Mouse (Mus musculus) skeletal muscle tissue, postnatal 0 days (tissue): ENCODE data around the gene Nvl. TPM values are rescaled to one million over a fixed set of nuclear protein-coding genes. Genes with fewer than 3 reads are reported as not detected.

Experiments used
- polyA plus RNA-seq: library from polyadenylated mRNA; unstranded; fragments of >200 nt; fragmentation: Nextera tagmentation; extraction: Ambion mirVana; gene quantifications from 2 replicates; pipeline ENCODE4 v1.2.1, GENCODE M21; 2015

The Nvl gene
- polyA plus RNA-seq, result 9.9 TPM in 2 replicates

GRCm38 (mm10) chr1:181143950-181144836 is at the start of gene Nvl, which contains the start of gene Cnih4:
TSS of gene Nvl (minus strand) at chr1:181144204.
TSS of gene Cnih4 (plus strand) at chr1:181144693.

GRCm38 (mm10) chr1:181050937-181051336 is 93.1 kb downstream of the Nvl start, which contains the start of gene 9130409I23Rik:
TSS of gene 9130409I23Rik (plus strand) at chr1:181051237.

Other genes with a start within 250 kb of the Nvl start
- gene Pycr2, start 239.9 kb downstream of the Nvl start, polyA plus RNA-seq, result 41.2 and 45.0 TPM in 2 replicates
- gene Lefty1, start 209.2 kb downstream of the Nvl start, polyA plus RNA-seq, result 0.99 and 3.2 TPM in 2 replicates
- 7.4 and 8.6 TPM in 2 replicates for gene Tmem63a, start 201.9 kb downstream of the Nvl start, polyA plus RNA-seq
- gene Ephx1, start 123.3 kb downstream of the Nvl start, polyA plus RNA-seq, result 22.2 and 24.2 TPM in 2 replicates
- not detected in 2 replicates for gene 9130409I23Rik, start 93.0 kb downstream of the Nvl start, polyA plus RNA-seq
- 67.2 and 80.6 TPM in 2 replicates for gene Cnih4, start 489 bp upstream of the Nvl start, polyA plus RNA-seq
- gene Wdr26, start 67.8 kb upstream of the Nvl start, polyA plus RNA-seq, result 34.6 and 39.3 TPM in 2 replicates
- gene Cnih3, start 208.4 kb upstream of the Nvl start, polyA plus RNA-seq, result 0.05 and 0.08 TPM in 2 replicates